Mouse (Mus musculus): ENCODE measurements around the gene Aff4. TPM values are rescaled to one million over a fixed set of nuclear protein-coding genes. Genes with fewer than 3 reads are reported as not detected.

The Aff4 gene
- polyA plus RNA-seq, 1 experiment, result 69.0 TPM

DNA sequence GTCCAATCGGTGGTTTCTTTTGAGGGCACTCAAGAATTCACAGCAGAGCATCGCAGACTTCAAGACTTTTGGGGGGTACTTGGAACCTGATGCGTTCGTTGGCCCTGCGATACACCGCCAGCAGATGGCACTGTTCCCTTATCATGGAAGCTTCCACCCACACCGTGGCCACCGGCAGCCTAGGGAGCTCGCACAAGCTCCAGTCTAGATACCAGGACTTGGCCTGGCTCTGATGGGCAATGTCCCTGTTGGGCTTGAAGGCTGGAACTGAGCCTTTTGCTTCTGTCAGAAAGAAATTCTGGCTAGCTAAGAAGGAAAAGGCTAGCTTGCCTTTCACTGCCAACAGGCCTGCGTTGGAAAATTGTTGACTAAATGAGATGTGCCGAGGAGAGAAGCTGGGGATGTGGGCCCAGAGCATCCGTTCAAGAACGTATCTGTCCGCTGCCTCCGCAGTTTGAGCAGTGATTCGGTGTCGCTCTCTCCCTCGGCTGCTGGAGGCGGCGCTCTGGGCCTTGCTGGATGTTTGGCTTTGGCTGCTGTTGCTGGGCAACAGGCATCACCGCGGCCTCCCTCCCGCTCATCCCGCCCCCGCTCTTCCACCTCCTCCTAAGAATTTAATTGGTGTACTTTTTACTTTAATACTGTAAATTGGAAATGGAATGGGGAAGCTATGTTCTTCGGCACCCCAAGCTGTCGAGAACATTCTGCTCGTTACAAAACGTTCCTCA, 119.5 kb downstream of the Aff4 start, which contains the start of gene Gm9837:
Gene Gm9837 (minus strand): TSS at position 512 of the 728 bp plus-strand sequence.
- TF ChIP-seq POLR2A (IDR thresholded peaks at IDR 0.05; ENCODE audit: borderline replicate concordance, extremely low read depth, insufficient read depth, insufficient read length, poor library complexity, severe bottlenecking) (no peak), CTCF (IDR thresholded peaks at IDR 0.05; ENCODE audit: borderline replicate concordance, extremely low read depth, insufficient read depth, insufficient read length) (peak; percentile 98)
- peak; percentile 96 for DNase-seq (ENCODE audit: low read depth)

Other genes starting within 250 kb of the Aff4 start
- gene Hspa4, start 50.4 kb upstream of the Aff4 start, polyA plus RNA-seq (2012; rRNA removed), result 59.4 and 91.9 TPM in 2 replicates
- 9.5 and 11.3 TPM in 2 replicates for gene Zcchc10, start 26.2 kb upstream of the Aff4 start, polyA plus RNA-seq (2012; rRNA removed)
- gene Leap2, start 72.3 kb downstream of the Aff4 start, polyA plus RNA-seq (2012; rRNA removed), result not detected in 2 replicates
- gene Uqcrq, start 80.0 kb downstream of the Aff4 start, polyA plus RNA-seq (2012; rRNA removed), result 217 and 304 TPM in 2 replicates
- 2.7 and 4.3 TPM in 2 replicates for gene Gdf9, start 80.2 kb downstream of the Aff4 start, polyA plus RNA-seq (2012; rRNA removed)
- 0.14 TPM in 1 of 2 replicates, not detected in the other for gene Gm10447, start 106.3 kb downstream of the Aff4 start, polyA plus RNA-seq (2012; rRNA removed)
- gene Shroom1, start 106.4 kb downstream of the Aff4 start, polyA plus RNA-seq (2012; rRNA removed), result 2.4 and 2.9 TPM in 2 replicates
- gene Gm9837, start 119.6 kb downstream of the Aff4 start, polyA plus RNA-seq (2012; rRNA removed), result not detected in 2 replicates
- gene Gm9945, start 129.3 kb downstream of the Aff4 start, polyA plus RNA-seq (2012; rRNA removed), result not detected in 2 replicates
- 1.1 and 1.6 TPM in 2 replicates for gene Sowaha, start 129.4 kb downstream of the Aff4 start, polyA plus RNA-seq (2012; rRNA removed)
- gene Sept8, start 168.4 kb downstream of the Aff4 start, polyA plus RNA-seq (2012; rRNA removed), result 36.5 and 38.4 TPM in 2 replicates
- 79.4 and 100 TPM in 2 replicates for gene Kif3a, start 216.5 kb downstream of the Aff4 start, polyA plus RNA-seq (2012; rRNA removed)